Mouse (Mus musculus): Measurements from ENCODE around the gene Igtp.
A peak's percentile ranks its signal among the peaks of the same experiment; 100 is the strongest.
"Not testable (repeated sequence)": the region's sequence is repeated elsewhere in the genome, so short reads cannot be mapped to it uniquely, and the experiment has no call there.

The Igtp gene

DNA sequence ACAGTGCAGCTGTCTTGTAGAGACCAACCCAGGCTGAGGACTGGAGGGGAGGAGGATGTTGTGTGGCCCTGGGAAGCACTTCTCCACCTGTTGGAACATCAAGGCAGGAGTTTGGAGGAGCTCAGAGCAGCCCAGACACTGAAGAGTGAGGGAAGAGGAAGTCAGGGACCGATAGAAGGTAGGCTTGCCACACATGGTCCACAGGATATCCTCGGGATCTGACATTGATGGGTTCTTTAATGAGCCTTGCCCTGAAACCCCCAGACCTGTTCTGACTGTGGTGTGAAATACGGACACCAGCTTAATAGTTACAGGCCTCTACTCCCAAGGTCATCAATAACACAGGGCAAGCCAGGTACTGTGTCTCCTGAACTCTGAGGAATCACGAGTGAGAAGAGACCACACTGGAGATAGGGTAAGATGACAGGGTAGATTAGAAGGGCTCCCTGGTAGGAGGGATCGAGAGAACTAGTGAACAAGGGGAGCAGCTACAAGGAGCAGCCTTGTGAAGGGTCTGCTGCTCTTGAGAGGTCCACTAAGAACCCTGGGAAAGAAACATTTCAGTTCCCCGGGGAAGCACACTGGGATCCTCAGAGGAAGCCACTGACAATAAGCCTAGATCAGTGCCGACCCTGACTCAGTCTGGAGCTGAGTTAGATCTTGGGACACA lies 14.5 kb downstream of the Igtp start:
- DNase-seq: peak; percentile 7

DNA sequence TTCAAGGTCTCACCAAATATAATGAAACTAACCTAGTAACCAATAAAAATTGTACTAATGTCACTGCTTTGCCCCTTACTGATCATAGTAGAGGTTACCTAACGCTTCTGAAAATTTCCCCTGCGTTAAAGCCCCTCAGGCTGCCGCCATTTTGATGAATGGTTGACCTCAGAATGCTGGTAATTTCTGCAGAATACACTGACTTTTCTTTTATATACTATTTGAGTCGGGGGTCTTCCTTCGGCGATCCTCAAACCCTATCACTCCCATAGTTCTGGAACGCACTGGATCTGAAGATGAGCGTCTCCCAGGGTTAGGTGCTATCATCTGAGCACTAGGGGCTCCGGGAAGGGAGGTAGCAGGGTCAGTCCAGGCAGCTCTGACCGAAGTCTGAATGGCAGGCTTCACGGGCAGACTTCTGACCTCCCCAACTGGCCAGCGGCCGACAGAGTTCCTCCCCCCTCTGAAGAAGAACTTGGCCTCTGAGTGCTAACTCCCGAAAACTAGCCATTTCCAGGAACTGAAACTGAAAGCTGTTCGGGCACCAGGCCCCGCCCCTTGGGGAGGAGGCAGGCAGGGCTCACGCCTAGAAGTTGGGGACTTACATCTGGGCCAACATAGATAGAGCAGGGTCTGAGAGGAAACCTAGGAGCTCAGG lies 15.2 kb downstream of the Igtp start:
- peak; percentile 91 for DNase-seq

DNA sequence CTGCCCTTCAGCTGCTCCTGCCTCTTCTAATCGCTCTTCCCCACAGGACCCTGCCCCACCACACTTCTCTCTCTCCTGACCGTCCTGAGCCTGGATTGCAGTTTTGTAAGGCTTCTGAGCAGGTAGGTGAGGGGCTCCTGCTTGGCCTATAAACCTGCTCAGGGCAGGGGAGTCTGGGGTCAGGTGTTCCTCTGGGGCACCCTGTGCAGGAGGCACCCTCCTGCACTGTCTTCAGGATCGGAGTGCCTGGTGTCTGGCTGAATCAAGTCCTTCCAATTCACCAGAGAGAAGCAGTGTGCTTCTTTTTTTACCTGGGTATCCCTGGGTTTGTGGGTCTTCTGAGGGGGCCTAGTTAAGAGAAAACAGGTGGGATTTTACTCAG lies 15.7 kb downstream of the Igtp start:
- peak; percentile 6 for DNase-seq

DNA sequence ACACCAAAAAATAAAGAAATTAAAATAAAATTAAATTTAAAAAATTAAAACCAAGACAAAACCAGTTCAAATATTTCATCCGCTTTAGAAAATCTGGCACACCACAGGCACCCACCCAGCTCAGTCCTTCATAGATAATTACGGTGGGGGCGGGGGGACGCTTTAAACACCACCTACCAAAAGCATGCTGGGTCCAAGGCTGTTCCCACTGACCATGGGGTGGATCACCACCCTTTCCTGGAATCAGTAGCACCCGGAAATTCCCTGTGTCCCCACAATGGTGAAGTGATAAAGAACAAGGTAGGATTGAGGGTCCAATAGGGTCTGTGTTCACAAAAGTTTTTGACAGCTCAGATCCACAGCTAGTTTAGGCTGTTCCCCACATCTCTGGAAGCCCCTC lies 16.5 kb downstream of the Igtp start:
- DNase-seq: no peak

DNA sequence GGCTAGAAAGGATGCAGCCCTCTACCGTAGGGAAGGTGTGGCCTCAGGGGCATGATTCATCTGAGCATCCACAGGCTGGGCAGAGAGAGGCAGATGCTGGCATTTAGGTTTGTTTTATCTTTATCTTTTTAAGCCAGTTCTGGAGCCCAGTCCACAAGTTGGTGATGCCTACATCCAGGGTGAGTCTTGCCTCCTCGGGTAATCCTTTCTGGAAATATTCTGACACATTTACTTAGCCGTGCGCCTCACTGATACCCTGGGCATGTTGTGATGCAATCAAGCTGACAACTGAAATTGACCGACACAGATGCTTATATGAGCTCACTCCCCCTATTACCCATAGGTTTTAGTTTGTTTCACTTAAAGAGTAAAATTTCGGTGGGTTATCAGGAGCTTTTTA lies 17.5 kb downstream of the Igtp start:
- DNase-seq: no peak

DNA sequence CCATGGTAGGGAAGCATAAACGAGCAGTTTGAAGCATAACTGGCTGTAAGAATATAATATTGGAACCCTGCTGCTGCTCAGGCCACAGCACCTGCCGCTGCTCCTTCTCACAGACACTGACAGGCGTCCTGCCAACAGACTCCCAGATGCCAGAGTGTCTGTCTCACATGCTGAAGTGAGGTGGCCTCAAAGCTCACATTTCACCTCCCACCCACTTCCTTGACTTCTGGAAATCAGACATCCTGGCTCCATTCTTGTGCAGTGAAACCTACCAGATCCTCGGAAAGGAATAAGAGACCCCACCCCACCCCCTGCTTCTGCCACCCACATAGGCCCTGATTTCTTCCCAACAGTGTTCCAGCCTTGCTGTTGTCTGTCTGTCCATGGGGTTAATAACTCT lies 24.4 kb downstream of the Igtp start:
- peak; percentile 52 for DNase-seq

DNA sequence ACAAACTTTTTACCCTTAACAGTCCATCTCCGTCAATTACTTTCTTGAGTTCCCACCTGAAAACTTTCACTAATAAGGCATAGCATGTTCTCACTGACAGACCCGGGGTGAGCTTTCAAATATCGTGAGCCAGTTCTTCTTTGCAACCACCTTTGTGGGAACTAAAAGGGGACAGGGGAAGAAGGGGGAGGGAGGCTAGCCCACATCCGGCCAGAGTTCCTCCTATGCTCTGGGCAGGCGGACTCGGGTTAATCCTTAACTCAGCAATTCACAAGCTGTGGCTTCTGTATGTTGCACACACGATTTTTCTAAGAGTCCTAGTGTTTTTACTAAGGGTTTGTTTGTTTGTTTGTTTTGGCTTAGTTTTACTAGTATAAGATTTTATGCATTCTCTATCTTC lies 25.0 kb downstream of the Igtp start:
- DNase-seq: peak; percentile 75

DNA sequence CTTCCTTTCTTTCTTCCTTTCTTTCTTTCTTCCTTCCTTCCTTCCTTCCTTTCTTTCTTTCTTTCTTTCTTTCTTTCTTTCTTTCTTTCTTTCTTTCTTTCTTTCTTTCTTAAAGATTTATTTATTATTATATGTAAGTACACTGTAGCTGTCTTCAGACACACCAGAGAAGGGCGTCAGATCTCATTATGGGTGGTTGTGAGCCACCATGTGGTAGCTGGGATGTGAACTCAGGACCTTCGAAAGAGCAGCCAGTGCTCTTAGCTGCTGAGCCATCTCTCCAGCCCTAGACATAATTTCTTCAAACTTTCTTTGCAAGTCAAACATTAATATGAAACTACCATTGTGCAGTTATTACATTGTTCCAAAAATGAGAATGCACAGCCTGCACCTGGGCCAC lies 25.5 kb downstream of the Igtp start:
- not testable (repeated sequence) for DNase-seq

DNA sequence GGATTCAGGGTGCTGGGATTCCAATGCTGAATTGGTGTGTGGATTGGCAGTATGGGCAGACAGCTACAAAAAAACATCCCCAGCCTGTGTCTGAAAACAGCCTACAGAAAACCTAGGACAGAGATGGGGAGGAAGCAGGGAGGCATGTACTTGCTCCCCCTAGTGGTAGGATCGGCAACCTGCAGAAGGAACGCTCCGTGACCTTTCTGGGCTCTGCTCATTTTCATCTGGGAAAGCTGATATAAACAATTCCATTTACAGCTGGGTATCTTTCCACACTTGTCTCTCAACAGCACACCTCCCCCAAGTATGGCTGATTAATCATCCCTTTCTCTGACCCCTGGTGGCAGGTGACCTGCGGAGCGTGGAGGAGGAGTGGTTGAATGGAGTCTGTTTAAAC lies 26.3 kb downstream of the Igtp start:
- DNase-seq: peak; percentile 89

DNA sequence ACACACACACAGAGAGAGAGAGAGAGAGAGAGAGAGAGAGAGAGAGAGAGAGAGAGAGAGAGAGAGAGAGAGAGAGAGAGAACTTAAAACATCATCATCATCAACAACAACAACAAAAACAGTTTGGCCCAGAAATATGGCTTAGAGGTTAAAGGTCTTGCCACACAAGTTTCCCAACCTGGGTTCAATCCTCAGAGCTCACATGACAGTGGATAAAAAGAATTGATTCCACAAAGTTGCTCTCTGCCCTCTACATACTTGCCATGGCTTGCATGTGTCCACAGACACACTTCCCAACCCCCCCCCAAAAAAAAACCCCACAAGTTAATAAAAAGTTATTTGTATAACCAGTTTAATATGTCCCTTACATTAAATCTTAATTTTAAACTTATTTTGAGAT lies 27.1 kb downstream of the Igtp start:
- DNase-seq: no peak

DNA sequence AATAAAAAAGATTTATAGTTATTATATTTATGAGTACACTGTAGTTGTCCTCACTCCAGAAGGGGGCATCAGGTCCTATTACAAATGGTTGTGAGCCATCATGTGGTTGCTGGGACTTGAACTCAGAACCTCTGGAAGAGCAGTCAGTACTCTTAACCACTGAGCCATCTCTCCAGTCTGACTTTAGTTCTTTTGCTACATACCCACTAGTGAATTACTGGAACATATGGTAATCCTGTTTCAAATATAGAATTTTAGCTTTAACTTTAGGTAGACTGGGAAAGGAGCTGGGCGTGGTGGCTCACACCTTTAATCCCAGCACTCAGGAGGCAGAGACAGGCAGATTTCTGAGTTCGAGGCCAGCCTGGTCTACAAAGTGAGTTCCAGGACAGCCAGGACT lies 28.7 kb downstream of the Igtp start:
- not testable (repeated sequence) for DNase-seq

DNA sequence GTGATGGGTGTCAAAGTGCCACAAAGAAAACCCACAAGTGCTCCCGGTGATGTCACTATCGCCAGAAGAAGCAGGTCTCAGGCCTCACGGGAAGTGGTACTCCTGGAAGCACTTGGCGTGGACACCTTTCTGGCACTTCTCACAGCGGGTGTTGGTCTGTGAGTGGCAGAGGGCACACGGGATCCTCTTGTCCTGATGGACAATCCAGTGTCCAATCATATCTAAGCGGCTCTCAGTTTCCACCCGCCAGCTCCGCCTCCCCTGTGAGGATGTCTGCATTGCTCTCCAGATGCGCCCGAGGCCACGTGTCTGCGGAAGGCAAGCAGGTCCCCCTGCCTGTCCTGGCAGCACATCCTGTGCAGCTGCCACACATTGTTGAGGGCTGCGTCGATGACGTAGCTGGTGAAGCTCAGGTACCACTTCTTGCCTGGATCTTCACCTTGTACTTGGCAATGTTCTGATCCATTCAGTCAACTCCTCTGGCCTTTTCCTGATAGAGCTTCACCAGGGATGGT lies 31.1 kb downstream of the Igtp start:
- no peak for DNase-seq

DNA sequence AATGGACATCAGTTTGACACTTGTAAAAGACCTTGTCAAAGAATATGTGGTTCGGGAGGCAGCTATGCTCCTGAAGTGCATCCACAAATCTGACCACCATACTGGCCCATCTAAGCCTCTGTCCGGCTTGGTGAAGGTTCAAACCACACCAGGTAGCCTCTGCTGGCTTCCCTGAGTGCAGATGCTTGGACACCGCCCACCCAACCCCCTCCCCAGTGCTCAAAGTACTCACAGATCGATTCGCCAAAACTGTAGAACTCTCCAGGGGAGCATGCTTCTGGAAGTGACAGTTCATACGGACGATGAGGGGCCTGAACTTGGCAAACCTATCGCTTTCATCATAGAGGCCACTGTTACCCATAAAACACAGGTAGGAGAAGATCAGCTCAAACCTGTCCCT lies 31.8 kb downstream of the Igtp start:
- DNase-seq: no peak

DNA sequence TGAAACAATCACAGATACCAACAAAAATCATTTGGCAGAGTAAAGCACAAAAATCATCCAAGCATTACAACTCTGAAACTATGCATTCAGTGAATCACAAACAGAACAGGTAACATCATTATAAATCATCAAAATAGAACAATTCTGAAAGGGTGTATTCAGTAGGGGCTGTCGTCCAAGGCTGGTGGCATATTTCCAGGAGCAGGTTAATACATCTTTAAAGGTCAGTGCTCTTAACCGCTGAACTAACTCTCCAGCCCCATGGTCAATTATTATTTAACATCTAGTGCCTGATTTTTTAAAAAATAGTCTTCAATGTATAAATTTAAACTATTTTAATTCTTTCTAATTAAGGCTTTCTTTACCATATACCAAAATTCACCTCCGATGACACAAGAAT lies 35.2 kb downstream of the Igtp start:
- not testable (repeated sequence) for DNase-seq

DNA sequence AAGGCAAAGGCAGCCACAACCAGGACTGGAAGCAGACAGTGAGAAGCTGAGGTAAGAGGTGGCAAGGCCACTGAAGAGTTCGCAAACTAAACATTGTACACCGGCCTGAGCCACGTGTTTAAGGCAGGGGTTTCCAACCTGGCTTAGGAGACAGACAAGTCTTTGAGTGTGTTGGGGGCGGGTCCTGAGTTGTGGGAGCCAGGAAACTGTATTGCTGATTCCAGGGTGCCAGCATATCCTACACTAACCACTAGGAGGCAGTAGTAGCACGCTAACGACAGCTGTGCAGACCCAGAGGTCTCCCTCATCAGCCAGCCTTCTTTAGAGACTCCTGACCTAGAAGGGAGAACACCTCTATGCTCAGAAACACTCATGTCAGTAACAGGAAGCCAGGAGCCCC lies 35.8 kb downstream of the Igtp start:
- DNase-seq: peak; percentile 48

DNA sequence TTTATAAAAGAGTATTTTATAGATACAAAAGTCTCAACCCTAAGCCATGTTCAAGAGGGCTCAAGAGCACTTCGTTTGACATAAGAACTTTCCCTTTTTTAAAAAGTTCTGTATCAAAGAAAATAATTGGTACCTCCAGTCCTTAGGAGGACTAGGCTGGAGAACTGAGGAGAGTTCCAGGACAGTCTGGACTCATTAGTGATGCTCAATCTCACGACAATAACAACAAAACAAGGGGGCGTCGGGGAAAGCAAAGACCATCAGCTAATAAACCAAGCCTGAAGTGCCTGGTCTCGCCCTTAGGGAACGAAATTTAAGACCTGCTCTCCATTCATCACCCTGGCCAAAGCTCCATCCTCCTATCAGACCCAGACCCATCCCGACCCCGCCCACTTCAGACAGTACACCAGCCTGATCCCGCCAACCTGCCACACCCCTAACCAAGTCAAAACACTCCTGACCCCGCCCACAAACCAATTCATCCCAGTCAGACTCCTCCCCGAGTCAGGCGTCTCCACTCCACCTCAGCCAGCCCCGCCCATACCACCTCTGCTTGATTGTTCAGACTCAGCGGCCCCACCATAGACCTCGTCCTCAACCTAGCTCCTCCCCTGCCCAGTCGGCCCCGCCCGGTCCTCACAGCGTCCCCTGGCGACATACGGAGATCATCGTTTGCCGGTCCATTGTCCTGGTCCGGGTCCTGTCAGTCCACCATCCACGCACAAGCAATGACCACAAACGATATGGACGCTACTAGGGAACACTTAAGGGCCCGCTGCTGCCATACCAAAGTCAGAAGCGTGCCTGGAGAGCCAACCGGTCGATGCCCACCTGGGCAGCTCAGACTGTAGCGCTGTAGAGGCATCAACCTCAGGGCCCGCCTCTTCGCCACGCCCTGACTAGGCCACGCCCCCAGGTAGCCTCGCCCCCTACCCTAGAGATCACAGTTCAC lies 39.8 kb downstream of the Igtp start:
- peak; percentile 76 for DNase-seq

DNA sequence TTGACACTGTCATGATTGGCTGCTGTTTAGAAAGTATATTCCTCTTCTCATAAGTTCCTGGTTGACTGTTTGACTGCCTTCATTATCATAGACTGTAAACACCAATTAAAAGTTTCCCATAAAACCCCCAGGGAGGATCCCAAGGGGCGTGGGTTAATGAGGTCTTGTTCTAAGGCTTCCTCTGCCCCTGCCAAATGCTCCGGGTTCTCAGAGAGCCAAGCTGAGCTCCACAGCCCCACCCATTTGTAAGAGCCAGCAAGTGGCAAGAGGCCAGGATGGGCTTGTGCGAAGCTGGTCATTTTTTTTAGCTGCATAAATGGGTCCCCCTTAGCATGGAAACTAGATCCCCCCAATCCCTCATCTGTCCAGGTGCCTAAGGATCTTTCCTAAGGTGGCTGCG lies 47.9 kb downstream of the Igtp start:
- DNase-seq: peak; percentile 23

DNA sequence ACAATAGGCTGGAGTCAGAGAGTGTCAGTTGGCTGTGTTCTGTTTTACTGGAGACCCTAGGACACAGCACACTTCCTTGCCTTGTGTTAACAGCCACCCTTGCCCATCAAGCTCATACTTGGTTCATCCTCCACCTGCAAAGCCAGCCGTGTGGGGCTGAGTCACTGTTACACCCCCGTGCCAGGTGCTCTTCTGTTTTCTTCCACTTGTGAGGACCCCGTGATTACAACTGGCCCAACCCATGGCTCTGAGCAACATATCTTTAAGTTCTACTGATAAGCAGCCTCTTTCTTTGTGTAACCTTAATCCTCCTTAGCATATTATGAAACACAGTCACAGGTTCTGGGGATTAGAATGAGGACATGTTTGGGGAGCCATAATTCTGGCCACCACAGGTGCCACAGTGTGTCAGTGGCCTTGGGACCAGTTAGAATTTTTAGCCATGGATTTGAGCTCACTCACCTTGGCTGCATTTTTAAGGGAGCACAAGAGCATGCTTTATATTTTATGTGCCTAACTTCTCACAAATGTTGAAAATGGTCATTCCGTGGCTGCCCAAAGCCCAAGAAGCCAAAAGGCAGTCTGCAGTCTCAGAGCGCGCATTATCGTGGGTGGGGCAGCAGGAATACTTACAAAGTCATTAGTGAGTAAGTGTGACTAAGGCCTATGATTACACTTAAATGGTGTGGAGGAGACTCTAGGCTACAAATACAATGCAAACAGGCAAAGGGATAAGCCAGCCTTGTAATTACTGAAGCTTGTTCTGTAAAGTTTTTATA lies 50.0 kb downstream of the Igtp start:
- no peak for DNase-seq

DNA sequence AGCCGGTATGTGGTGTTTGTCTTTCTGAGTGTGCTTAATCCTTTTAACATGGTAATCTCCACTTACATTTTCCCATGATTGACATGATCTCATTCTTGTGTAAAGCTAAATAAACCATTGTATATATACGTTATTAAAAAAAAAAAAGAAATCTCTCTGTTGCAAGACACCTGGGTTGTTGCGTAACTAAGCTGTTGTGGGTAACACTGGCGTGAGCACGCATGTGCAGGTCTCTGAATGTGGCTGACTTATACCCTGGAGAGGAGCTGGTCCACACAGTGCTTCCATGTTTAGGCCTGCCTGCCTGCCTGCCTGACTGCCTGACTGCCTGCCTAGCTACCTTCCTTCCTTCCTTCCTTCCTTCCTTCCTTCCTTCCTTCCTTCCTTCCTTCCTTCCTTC lies 51.2 kb downstream of the Igtp start:
- no peak for DNase-seq

DNA sequence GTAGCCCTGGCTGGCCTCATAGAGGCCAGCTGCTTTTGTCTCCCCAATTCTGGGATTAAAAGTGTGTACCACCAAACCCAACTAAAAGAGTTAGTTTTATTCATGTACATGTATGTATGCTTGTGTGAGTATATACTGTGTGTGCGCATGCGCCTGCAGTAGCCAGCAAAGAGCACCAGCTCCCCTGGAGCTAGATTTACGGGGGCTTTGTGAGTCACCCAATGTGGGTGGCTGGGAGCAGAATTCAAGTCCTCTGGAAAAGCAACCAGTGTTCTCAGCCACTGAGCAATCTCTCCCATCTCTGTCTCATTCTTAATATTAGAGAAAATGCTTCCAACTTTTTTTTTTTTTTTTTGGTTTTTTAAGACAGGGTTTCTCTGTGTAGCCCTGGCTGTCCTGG lies 55.1 kb downstream of the Igtp start:
- DNase-seq: no peak

Measured in kidney, postnatal 10 days (tissue).